Mouse (Mus musculus): ENCODE data around the gene Vrk1. TPM values are rescaled to one million over a fixed set of nuclear protein-coding genes. Genes with fewer than 3 reads are reported as not detected.
A peak's percentile ranks its signal among the peaks of the same experiment; 100 is the strongest.

Vrk1 gene
- polyA plus RNA-seq, 1 experiment from 2014 or later: 110 TPM

- H3K27ac ChIP-seq (replicated peaks): no peak overlapping the region
- H3K9me3 ChIP-seq (replicated peaks): no peaks in the 10 kb centered on the region
- H3K36me3 ChIP-seq: no peaks in the 10 kb centered on the region
- peak; percentile 57 for DNase-seq (ENCODE audit: low spot score)
- WGBS: 38% methylated on average over 6 of the region's 6 CpGs
- no peak overlapping the region for H3K4me3 ChIP-seq
- H3K4me1 ChIP-seq: peaks cover 19% of the 10 kb centered on the region
- 0 out of 2 replicates have a peak, but pooled peaks cover 4% of the 10 kb centered on the region for H3K27me3 ChIP-seq (ENCODE audit: low read depth, poor library complexity, severe bottlenecking)
These were observed 105.3 kb downstream of the Vrk1 start for GRCm38 (mm10) chr12:106115070-106115891.

DNA sequence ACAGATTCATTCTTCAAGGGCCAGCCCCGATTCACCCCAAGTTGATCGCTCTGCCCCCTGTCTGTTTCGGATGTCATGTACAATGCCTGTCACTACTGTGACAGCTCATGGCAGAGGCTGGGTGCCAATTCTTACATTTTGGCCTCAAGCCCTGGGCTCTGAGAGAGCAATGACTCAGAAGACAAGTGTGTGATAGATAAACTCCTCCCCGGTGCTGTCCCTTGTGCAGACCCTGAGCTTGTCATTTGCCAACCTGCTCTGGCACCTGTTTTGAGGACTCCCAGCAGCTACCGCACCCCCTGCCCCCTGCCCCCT lies 105.8 kb downstream of the Vrk1 start:
- DNase-seq (ENCODE audit: low spot score): no peak

DNA sequence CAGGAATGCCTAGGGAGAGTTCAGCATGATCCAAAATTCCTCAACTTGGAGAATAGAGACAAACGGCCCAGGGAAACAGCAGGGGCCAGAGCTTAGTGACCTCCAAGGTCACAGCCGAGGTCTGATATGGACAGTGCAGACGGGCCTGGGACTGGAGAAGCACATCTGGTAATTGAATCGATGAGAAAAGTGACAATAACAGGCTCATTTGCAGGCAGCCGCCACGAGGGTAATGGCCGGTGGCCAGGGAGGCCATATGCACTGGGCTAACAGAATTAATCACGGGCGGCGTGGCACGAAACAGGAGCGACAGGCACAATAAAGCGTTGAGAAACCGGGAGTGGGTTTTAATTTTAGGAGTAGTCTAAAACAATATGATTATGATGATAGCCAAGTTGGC lies 113.2 kb downstream of the Vrk1 start:
- H3K27ac ChIP-seq (replicated peaks): 0 out of 2 replicates have a peak overlapping the region, but pooled peaks have one; percentile 4
- H3K4me1 ChIP-seq: peaks cover 15% of the 10 kb centered on the region
- WGBS: 61% methylated on average over 14 of the region's 14 CpGs
- no peak overlapping the region for H3K4me3 ChIP-seq
- no peaks in the 10 kb centered on the region for H3K36me3 ChIP-seq
- DNase-seq (ENCODE audit: low spot score): peak; percentile 24
- no peaks in the 10 kb centered on the region for H3K27me3 ChIP-seq (ENCODE audit: low read depth, poor library complexity, severe bottlenecking)
- no peaks in the 10 kb centered on the region for H3K9me3 ChIP-seq (replicated peaks)

More for the DNA sequence above, 105.8 kb downstream of the Vrk1 start:
- no peaks in the 10 kb centered on the region for H3K9me3 ChIP-seq (replicated peaks)
- 80% methylated on average over 5 of the region's 5 CpGs for WGBS
- peaks cover 19% of the 10 kb centered on the region for H3K4me1 ChIP-seq
- H3K27ac ChIP-seq (replicated peaks): no peak overlapping the region
- 0 out of 2 replicates have a peak, but pooled peaks cover 4% of the 10 kb centered on the region for H3K27me3 ChIP-seq (ENCODE audit: low read depth, poor library complexity, severe bottlenecking)
- no peaks in the 10 kb centered on the region for H3K36me3 ChIP-seq
- H3K4me3 ChIP-seq: no peak overlapping the region

DNA sequence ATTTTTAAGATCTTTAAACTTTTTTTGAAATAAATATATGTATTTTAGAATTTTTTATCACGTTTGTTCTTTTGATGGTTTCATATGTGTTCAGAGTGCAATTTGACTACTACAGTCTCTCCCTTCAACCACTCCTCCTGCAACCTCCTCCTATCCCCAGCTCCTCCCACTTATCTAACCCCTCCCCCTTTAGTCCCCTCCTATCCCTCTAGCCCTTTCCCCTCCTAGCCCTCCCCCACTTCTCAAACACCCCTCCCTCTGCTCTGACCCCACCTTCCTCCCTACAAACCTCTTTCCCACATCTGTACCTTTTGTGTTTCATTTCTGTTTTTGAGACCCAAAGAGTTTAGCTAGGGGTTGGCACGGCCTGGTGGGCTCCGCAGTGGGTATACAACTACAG lies 114.6 kb downstream of the Vrk1 start:
- H3K4me1 ChIP-seq: peaks cover 15% of the 10 kb centered on the region
- WGBS: 93% methylated on average over 3 of the region's 3 CpGs
- H3K4me3 ChIP-seq: no peak overlapping the region
- no peaks in the 10 kb centered on the region for H3K27me3 ChIP-seq (ENCODE audit: low read depth, poor library complexity, severe bottlenecking)
- no peaks in the 10 kb centered on the region for H3K9me3 ChIP-seq (replicated peaks)
- no peaks in the 10 kb centered on the region for H3K36me3 ChIP-seq
- DNase-seq (ENCODE audit: low spot score): no peak
- no peak overlapping the region for H3K27ac ChIP-seq (replicated peaks)

Other genes starting within 250 kb of the Vrk1 start
- gene Papola, start 225.5 kb upstream of the Vrk1 start, polyA plus RNA-seq (2016; fragmentation: Nextera tagmentation; extraction: Ambion mirVana): 296 and 299 TPM in 2 replicates